Mouse (Mus musculus): ENCODE results near the gene Gm5089. TPM values are rescaled to one million over a fixed set of nuclear protein-coding genes. Genes with fewer than 3 reads are reported as not detected.
"Not testable (repeated sequence)": the region's sequence is repeated elsewhere in the genome, so short reads cannot be mapped to it uniquely, and the experiment has no call there.

Gene Gm5089
- polyA plus RNA-seq, 1 experiment from 2014 or later, result not detected

GRCm38 (mm10) chr14:122466756-122467362 lies 15.9 kb upstream of the Gm5089 start:
- 59% methylated on average over 7 of the region's 7 CpGs for WGBS
- no peak overlapping the region for H3K4me2 ChIP-seq
- H3K27ac ChIP-seq (ENCODE audit: low read depth, low read length), result no peak overlapping the region
- H3K9me3 ChIP-seq (ENCODE audit: control insufficient read depth, low read length), result no peaks in the 10 kb centered on the region
- H3K4me3 ChIP-seq (ENCODE audit: low read depth, low read length), result no peak overlapping the region
- peaks cover 100% of the 10 kb centered on the region for H3K27me3 ChIP-seq (replicated peaks; ENCODE audit: control insufficient read depth, insufficient read depth, low read length)
- no peak overlapping the region for H3K9ac ChIP-seq (ENCODE audit: low read depth, low read length)
- no peaks in the 10 kb centered on the region for H3K36me3 ChIP-seq (ENCODE audit: control insufficient read depth, insufficient read depth, low read length)
- no peak for DNase-seq (ENCODE audit: low spot score)
- H3K4me1 ChIP-seq (replicated peaks; ENCODE audit: control insufficient read depth, insufficient read depth, low read length), result peaks cover 7% of the 10 kb centered on the region; the same call in 1 of the 2 replicates
- ATAC-seq (replicated peaks; ENCODE audit: low FRiP score), result no peak

GRCm38 (mm10) chr14:122465931-122466490 lies 15.1 kb upstream of the Gm5089 start:
- Histone ChIP-seq H3K36me3 (ENCODE audit: control insufficient read depth, insufficient read depth, low read length) (no peaks in the 10 kb centered on the region), H3K9ac (ENCODE audit: low read depth, low read length) (no peak overlapping the region), H3K27me3 (replicated peaks; ENCODE audit: control insufficient read depth, insufficient read depth, low read length) (peaks cover 96% of the 10 kb centered on the region), H3K4me3 (ENCODE audit: low read depth, low read length) (no peak overlapping the region), H3K4me1 (replicated peaks; ENCODE audit: control insufficient read depth, insufficient read depth, low read length) (peaks cover 7% of the 10 kb centered on the region; the same call in 1 of the 2 replicates), H3K4me2 (no peak overlapping the region), H3K27ac (ENCODE audit: low read depth, low read length) (no peak overlapping the region), H3K9me3 (ENCODE audit: control insufficient read depth, low read length) (no peaks in the 10 kb centered on the region)
- DNase-seq (ENCODE audit: low spot score), result no peak
- ATAC-seq (replicated peaks; ENCODE audit: low FRiP score), result no peak
- WGBS, result 22% methylated on average over 13 of the region's 13 CpGs

- ATAC-seq (replicated peaks; ENCODE audit: low FRiP score), result peak; percentile 16; the same call in 1 of the 2 replicates
- H3K36me3 ChIP-seq (ENCODE audit: control insufficient read depth, insufficient read depth, low read length), result no peaks in the 10 kb centered on the region
- H3K4me1 ChIP-seq (replicated peaks; ENCODE audit: control insufficient read depth, insufficient read depth, low read length), result peaks cover 7% of the 10 kb centered on the region; the same call in 1 of the 2 replicates
- H3K4me3 ChIP-seq (ENCODE audit: low read depth, low read length), result peak within 1 kb of the TSS; percentile 57
- H3K9me3 ChIP-seq (ENCODE audit: control insufficient read depth, low read length), result no peaks in the 10 kb centered on the region
- H3K9ac ChIP-seq (ENCODE audit: low read depth, low read length), result no peak within 1 kb of the TSS
- peak; percentile 55 for DNase-seq (ENCODE audit: low spot score)
- peaks cover 93% of the 10 kb centered on the region for H3K27me3 ChIP-seq (replicated peaks; ENCODE audit: control insufficient read depth, insufficient read depth, low read length)
- no peak within 1 kb of the TSS for H3K27ac ChIP-seq (ENCODE audit: low read depth, low read length)
- peak within 1 kb of the TSS; percentile 84 for H3K4me2 ChIP-seq
- under 1% methylated on average over 57 of the region's 62 CpGs for WGBS
Measured at GRCm38 (mm10) chr14:122464763-122465741, 14.1 kb upstream of the Gm5089 start, which contains the start of gene Zic5. Zic5 (minus strand) TSS chr14:122465677.

GRCm38 (mm10) chr14:122464351-122464762 lies 13.4 kb upstream of the Gm5089 start:
- Histone ChIP-seq H3K4me1 (replicated peaks; ENCODE audit: control insufficient read depth, insufficient read depth, low read length) (peaks cover 7% of the 10 kb centered on the region; the same call in 1 of the 2 replicates), H3K9ac (ENCODE audit: low read depth, low read length) (no peak overlapping the region), H3K4me3 (ENCODE audit: low read depth, low read length) (peak overlapping the region; percentile 57), H3K27me3 (replicated peaks; ENCODE audit: control insufficient read depth, insufficient read depth, low read length) (peaks cover 86% of the 10 kb centered on the region), H3K36me3 (ENCODE audit: control insufficient read depth, insufficient read depth, low read length) (no peaks in the 10 kb centered on the region), H3K4me2 (peak overlapping the region; percentile 84), H3K9me3 (ENCODE audit: control insufficient read depth, low read length) (no peaks in the 10 kb centered on the region), H3K27ac (ENCODE audit: low read depth, low read length) (no peak overlapping the region)
- under 1% methylated on average over 62 of the region's 62 CpGs for WGBS
- DNase-seq (ENCODE audit: low spot score) (no peak), ATAC-seq (replicated peaks; ENCODE audit: low FRiP score) (peak; percentile 46)

GRCm38 (mm10) chr14:122463734-122464341 lies 12.9 kb upstream of the Gm5089 start:
- H3K36me3 ChIP-seq (ENCODE audit: control insufficient read depth, insufficient read depth, low read length); H3K9me3 ChIP-seq (ENCODE audit: control insufficient read depth, low read length); H3K4me1 ChIP-seq (replicated peaks; ENCODE audit: control insufficient read depth, insufficient read depth, low read length); H3K9ac ChIP-seq (ENCODE audit: low read depth, low read length); H3K27ac ChIP-seq (ENCODE audit: low read depth, low read length): not testable (repeated sequence)
- peak overlapping the region; percentile 57 for H3K4me3 ChIP-seq (ENCODE audit: low read depth, low read length)
- peak; percentile 66 for DNase-seq (ENCODE audit: low spot score)
- peak; percentile 62 for ATAC-seq (replicated peaks; ENCODE audit: low FRiP score)
- H3K4me2 ChIP-seq, result peak overlapping the region; percentile 84
- under 1% methylated on average over 58 of the region's 58 CpGs for WGBS
- H3K27me3 ChIP-seq (replicated peaks; ENCODE audit: control insufficient read depth, insufficient read depth, low read length), result peaks cover 81% of the 10 kb centered on the region

- ATAC-seq (replicated peaks; ENCODE audit: low FRiP score), result no peak
- Histone ChIP-seq H3K9me3 (ENCODE audit: control insufficient read depth, low read length) (no peaks in the 10 kb centered on the region), H3K9ac (ENCODE audit: low read depth, low read length) (no peak overlapping the region), H3K4me3 (ENCODE audit: low read depth, low read length) (peak overlapping the region; percentile 57), H3K4me2 (peak overlapping the region; percentile 84), H3K27me3 (replicated peaks; ENCODE audit: control insufficient read depth, insufficient read depth, low read length) (peaks cover 74% of the 10 kb centered on the region), H3K4me1 (replicated peaks; ENCODE audit: control insufficient read depth, insufficient read depth, low read length) (peaks cover 7% of the 10 kb centered on the region; the same call in 1 of the 2 replicates), H3K27ac (ENCODE audit: low read depth, low read length) (no peak overlapping the region), H3K36me3 (ENCODE audit: control insufficient read depth, insufficient read depth, low read length) (no peaks in the 10 kb centered on the region)
- peak; percentile 34 for DNase-seq (ENCODE audit: low spot score)
- 1% methylated on average over 40 of the region's 40 CpGs for WGBS
Measured at GRCm38 (mm10) chr14:122463080-122463691, 12.3 kb upstream of the Gm5089 start.

GRCm38 (mm10) chr14:122462689-122463079 lies 11.8 kb upstream of the Gm5089 start:
- DNase-seq (ENCODE audit: low spot score) (no peak), ATAC-seq (replicated peaks; ENCODE audit: low FRiP score) (no peak)
- Histone ChIP-seq H3K27ac (ENCODE audit: low read depth, low read length) (no peak overlapping the region), H3K9me3 (ENCODE audit: control insufficient read depth, low read length) (no peaks in the 10 kb centered on the region), H3K4me2 (no peak overlapping the region), H3K4me1 (replicated peaks; ENCODE audit: control insufficient read depth, insufficient read depth, low read length) (peaks cover 7% of the 10 kb centered on the region; the same call in 1 of the 2 replicates), H3K36me3 (ENCODE audit: control insufficient read depth, insufficient read depth, low read length) (no peaks in the 10 kb centered on the region), H3K4me3 (ENCODE audit: low read depth, low read length) (no peak overlapping the region), H3K27me3 (replicated peaks; ENCODE audit: control insufficient read depth, insufficient read depth, low read length) (peaks cover 69% of the 10 kb centered on the region), H3K9ac (ENCODE audit: low read depth, low read length) (no peak overlapping the region)
- WGBS, result 21% methylated on average over 17 of the region's 17 CpGs

- H3K9me3 ChIP-seq (ENCODE audit: control insufficient read depth, low read length), result no peaks in the 10 kb centered on the region
- no peak overlapping the region for H3K9ac ChIP-seq (ENCODE audit: low read depth, low read length)
- no peak for ATAC-seq (replicated peaks; ENCODE audit: low FRiP score)
- H3K4me2 ChIP-seq, result no peak overlapping the region
- H3K4me3 ChIP-seq (ENCODE audit: low read depth, low read length), result no peak overlapping the region
- no peaks in the 10 kb centered on the region for H3K36me3 ChIP-seq (ENCODE audit: control insufficient read depth, insufficient read depth, low read length)
- H3K4me1 ChIP-seq (replicated peaks; ENCODE audit: control insufficient read depth, insufficient read depth, low read length), result peaks cover 7% of the 10 kb centered on the region; the same call in 1 of the 2 replicates
- H3K27me3 ChIP-seq (replicated peaks; ENCODE audit: control insufficient read depth, insufficient read depth, low read length), result peaks cover 62% of the 10 kb centered on the region
- no peak overlapping the region for H3K27ac ChIP-seq (ENCODE audit: low read depth, low read length)
- WGBS, result 39% methylated on average over 9 of the region's 9 CpGs
- no peak for DNase-seq (ENCODE audit: low spot score)
Measured at GRCm38 (mm10) chr14:122461966-122462365, 11.1 kb upstream of the Gm5089 start.
